Mouse (Mus musculus) myocyte (in vitro differentiated cells): ENCODE measurements around the gene Asb5. TPM values are rescaled to one million over a fixed set of nuclear protein-coding genes. Genes with fewer than 3 reads are reported as not detected.
A peak's percentile ranks its signal among the peaks of the same experiment; 100 is the strongest.

Experiments used
- H3K27me3 ChIP-seq: one replicate; pipeline ENCODE4 v1.6.1; 2011; ENCODE audit not compliant: control insufficient read depth, insufficient read depth, insufficient read length
- H3K36me3 ChIP-seq: one replicate; pipeline ENCODE4 v1.6.1; 2011; ENCODE audit not compliant: control insufficient read depth, insufficient read depth
- H3K4me2 ChIP-seq: one replicate; pipeline ENCODE4 v1.6.1; 2011; ENCODE audit warnings: low read depth, control low read depth
- H3K4me3 ChIP-seq: one replicate; pipeline ENCODE4 v1.5.1; 2011; ENCODE audit warnings: mild to moderate bottlenecking, control low read depth, moderate library complexity
- H3K79me2 ChIP-seq: one replicate; pipeline ENCODE4 v1.6.1; 2011; ENCODE audit not compliant: control insufficient read depth, insufficient read depth
- H3ac ChIP-seq: one replicate; pipeline ENCODE4 v1.6.1; 2011; ENCODE audit not compliant: control insufficient read depth, insufficient read length
- CEBPB ChIP-seq: IDR thresholded peaks from 2 replicates; pipeline ENCODE4 v1.6.1; 2011; ENCODE audit warnings: mild to moderate bottlenecking, moderate library complexity; ENCODE audit not compliant: poor library complexity, insufficient read depth, severe bottlenecking
- E2F4 ChIP-seq: IDR thresholded peaks from one replicate; pipeline ENCODE4 v1.6.1; 2011; ENCODE audit warnings: mild to moderate bottlenecking, control low read depth, moderate library complexity; ENCODE audit not compliant: insufficient read depth
- MAX ChIP-seq: IDR thresholded peaks from one replicate; pipeline ENCODE4 v1.6.1; 2011; ENCODE audit warnings: low read depth, mild to moderate bottlenecking, control low read depth
- MYOD1 ChIP-seq, 3 experiments: IDR thresholded peaks; one replicate each; pipeline ENCODE4 v1.6.1; 2011; ENCODE audit warnings: control low read depth in 2 of 3, low read depth in 2 of 3, mild to moderate bottlenecking in 2 of 3, moderate library complexity in 1 of 3; ENCODE audit not compliant: insufficient read length in 2 of 3, control insufficient read depth in 1 of 3
- MYOG ChIP-seq, 3 experiments: IDR thresholded peaks; one replicate each; pipeline ENCODE4 v1.6.1; 2011; ENCODE audit warnings: control low read depth in 2 of 3, low read depth in 2 of 3, mild to moderate bottlenecking in 2 of 3; ENCODE audit not compliant: insufficient read length in 2 of 3, control insufficient read depth in 1 of 3, insufficient read depth in 1 of 3
- POLR2A ChIP-seq: IDR thresholded peaks from one replicate; pipeline ENCODE4 v1.6.1; 2011; ENCODE audit warnings: low read depth, mild to moderate bottlenecking, control low read depth, moderate library complexity; ENCODE audit not compliant: insufficient read length
- POLR2AphosphoS2 ChIP-seq: IDR thresholded peaks from one replicate; pipeline ENCODE4 v1.6.1; 2011; ENCODE audit warnings: low read depth, control low read depth; ENCODE audit not compliant: insufficient read length
- REST ChIP-seq: IDR thresholded peaks from one replicate; pipeline ENCODE4 v1.6.1; 2011; ENCODE audit warnings: mild to moderate bottlenecking, control low read depth, moderate library complexity; ENCODE audit not compliant: insufficient read depth, insufficient read length
- SRF ChIP-seq: IDR thresholded peaks from one replicate; pipeline ENCODE4 v1.6.1; 2011; ENCODE audit warnings: low read depth; ENCODE audit not compliant: control insufficient read depth, insufficient read length
- TCF12 ChIP-seq: IDR thresholded peaks from one replicate; pipeline ENCODE4 v1.6.1; 2011; ENCODE audit warnings: mild to moderate bottlenecking, control low read depth; ENCODE audit not compliant: poor library complexity, insufficient read depth, severe bottlenecking
- TCF3 ChIP-seq: IDR thresholded peaks from one replicate; pipeline ENCODE4 v1.6.1; 2011; ENCODE audit warnings: low read depth, control low read depth; ENCODE audit not compliant: insufficient read length
- USF1 ChIP-seq: IDR thresholded peaks from one replicate; pipeline ENCODE4 v1.6.1; 2011; ENCODE audit warnings: low read depth, mild to moderate bottlenecking, control low read depth, moderate library complexity
- polyA plus RNA-seq: library from polyadenylated mRNA; unstranded; fragments of >200 nt; fragmentation: generic; extraction: Trizol; gene quantifications from one replicate; pipeline ENCODE4 v1.2.1, GENCODE M21; 2012; ENCODE audit warnings: missing spikeins

The Asb5 gene
- polyA plus RNA-seq, 1 experiment = 144 TPM

GRCm38 (mm10) chr8:54596051-54596450 is 66.7 kb downstream of the Asb5 start:
- no peak for TF ChIP-seq TCF3
- TF ChIP-seq REST = no peak
- no peak for TF ChIP-seq CEBPB
- no peak for TF ChIP-seq MAX
- TF ChIP-seq SRF = no peak
- TF ChIP-seq POLR2AphosphoS2 = no peak
- TF ChIP-seq USF1 = no peak
- no peak for TF ChIP-seq TCF12
- TF ChIP-seq MYOD1 (IDR thresholded peaks at IDR 0.05; ENCODE audit: control insufficient read depth in 1 of 3, insufficient read length in 2 of 3, low read depth in 2 of 3) = no peak
- no peak for TF ChIP-seq E2F4
- no peak for TF ChIP-seq POLR2A
- no peak for TF ChIP-seq MYOG (IDR thresholded peaks at IDR 0.05; ENCODE audit: control insufficient read depth in 1 of 3, insufficient read depth in 1 of 3, insufficient read length in 2 of 3, low read depth in 2 of 3)
- H3K36me3 ChIP-seq = no peaks in the 10 kb centered on the region

GRCm38 (mm10) chr8:54596940-54597339 is 67.6 kb downstream of the Asb5 start:
- Histone ChIP-seq H3K27me3 (no peaks in the 10 kb centered on the region), H3K36me3 (no peaks in the 10 kb centered on the region), H3K79me2 (no peaks in the 10 kb centered on the region), H3K4me2 (no peak overlapping the region), H3ac (no peak overlapping the region), H3K4me3 (no peak overlapping the region)
- TF ChIP-seq SRF (no peak), E2F4 (no peak), MAX (no peak), USF1 (no peak), MYOD1 (IDR thresholded peaks at IDR 0.05; ENCODE audit: control insufficient read depth in 1 of 3, insufficient read length in 2 of 3, low read depth in 2 of 3) (no peak), CEBPB (no peak), MYOG (IDR thresholded peaks at IDR 0.05; ENCODE audit: control insufficient read depth in 1 of 3, insufficient read depth in 1 of 3, insufficient read length in 2 of 3, low read depth in 2 of 3) (no peak), POLR2A (no peak), POLR2AphosphoS2 (no peak), TCF3 (no peak), TCF12 (no peak), REST (no peak)

More at GRCm38 (mm10) chr8:54596051-54596450, 66.7 kb downstream of the Asb5 start:
- Histone ChIP-seq H3K4me3 (no peak overlapping the region), H3ac (no peak overlapping the region), H3K79me2 (no peaks in the 10 kb centered on the region), H3K27me3 (no peaks in the 10 kb centered on the region), H3K4me2 (no peak overlapping the region)

DNA sequence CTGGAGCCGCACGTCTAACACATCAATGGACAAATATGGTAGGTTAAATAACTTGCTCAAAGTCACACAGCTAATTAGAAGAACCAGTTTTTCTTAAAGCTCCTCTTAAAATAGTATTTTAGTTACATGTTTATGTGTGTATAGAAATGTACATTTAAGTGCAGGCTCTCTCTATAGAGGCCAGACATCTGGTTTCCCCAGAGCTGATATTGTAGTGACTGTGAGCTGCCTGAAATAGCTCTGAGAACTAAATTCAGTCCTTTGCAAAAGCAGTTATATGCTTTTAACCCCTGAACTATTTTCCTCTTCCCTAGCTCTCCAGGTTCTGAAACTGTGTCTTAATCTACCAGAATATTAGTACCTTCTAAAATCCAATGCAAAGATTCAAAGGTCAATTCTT is 68.0 kb downstream of the Asb5 start:
- no peaks in the 10 kb centered on the region for H3K27me3 ChIP-seq
- H3ac ChIP-seq = no peak overlapping the region
- TF ChIP-seq POLR2AphosphoS2 (no peak), MAX (no peak), MYOG (IDR thresholded peaks at IDR 0.05; ENCODE audit: control insufficient read depth in 1 of 3, insufficient read depth in 1 of 3, insufficient read length in 2 of 3, low read depth in 2 of 3) (no peak), REST (no peak), POLR2A (no peak), E2F4 (no peak), MYOD1 (IDR thresholded peaks at IDR 0.05; ENCODE audit: control insufficient read depth in 1 of 3, insufficient read length in 2 of 3, low read depth in 2 of 3) (no peak), TCF12 (no peak), USF1 (no peak)
- no peaks in the 10 kb centered on the region for H3K79me2 ChIP-seq
- H3K4me2 ChIP-seq = no peak overlapping the region
- no peak overlapping the region for H3K4me3 ChIP-seq
- no peaks in the 10 kb centered on the region for H3K36me3 ChIP-seq

GRCm38 (mm10) chr8:54600671-54601251 is 71.4 kb downstream of the Asb5 start, which contains the start of gene Spata4:
Gene Spata4 (plus strand): TSS chr8:54600781.
- no peaks in the 10 kb centered on the region for H3K36me3 ChIP-seq
- peak within 1 kb of the TSS; percentile 31 for H3K4me2 ChIP-seq
- no peak within 1 kb of the TSS for H3K4me3 ChIP-seq
- H3K79me2 ChIP-seq = no peaks in the 10 kb centered on the region
- no peaks in the 10 kb centered on the region for H3K27me3 ChIP-seq
- no peak for TF ChIP-seq MYOD1 (IDR thresholded peaks at IDR 0.05; ENCODE audit: control insufficient read depth in 1 of 3, insufficient read length in 2 of 3, low read depth in 2 of 3)
- TF ChIP-seq POLR2AphosphoS2 = no peak
- no peak for TF ChIP-seq TCF12
- TF ChIP-seq MAX = no peak
- TF ChIP-seq CEBPB = no peak
- TF ChIP-seq MYOG (IDR thresholded peaks at IDR 0.05; ENCODE audit: control insufficient read depth in 1 of 3, insufficient read depth in 1 of 3, insufficient read length in 2 of 3, low read depth in 2 of 3) = no peak
- no peak for TF ChIP-seq REST
- TF ChIP-seq TCF3 = no peak
- no peak for TF ChIP-seq SRF
- no peak for TF ChIP-seq E2F4
- no peak for TF ChIP-seq USF1
- no peak for TF ChIP-seq POLR2A
- no peak within 1 kb of the TSS for H3ac ChIP-seq
